Mouse (Mus musculus): ENCODE measurements around the gene Hist1h1d.
"Not testable (repeated sequence)": the region's sequence is repeated elsewhere in the genome, so short reads cannot be mapped to it uniquely, and the experiment has no call there.

DNA sequence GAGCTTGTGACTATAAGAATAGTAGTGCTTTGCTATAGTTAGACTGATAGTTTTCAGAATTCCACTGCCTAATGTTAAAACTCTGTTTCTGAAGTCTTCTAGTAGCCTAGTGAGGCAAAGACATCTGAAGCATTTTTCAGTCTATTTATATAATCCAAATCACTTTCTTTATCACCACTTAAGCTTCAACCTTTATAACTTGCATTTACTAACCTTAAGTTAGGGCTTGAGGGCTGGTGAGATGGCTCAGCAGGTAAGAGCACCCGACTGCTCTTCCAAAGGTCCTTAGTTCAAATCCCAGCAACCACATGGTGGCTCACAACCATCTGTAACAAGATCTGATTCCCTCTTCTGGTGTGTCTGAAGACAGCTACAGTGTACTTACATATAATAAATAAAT, 13.2 kb upstream of the Hist1h1d start:
- TF ChIP-seq CTCF (IDR thresholded peaks at IDR 0.05; ENCODE audit: borderline replicate concordance, control insufficient read depth, extremely low read depth, insufficient read depth, low read length, poor library complexity); POLR2A (IDR thresholded peaks at IDR 0.05; ENCODE audit: control insufficient read depth, extremely low read depth, insufficient read depth, low read length, poor library complexity): not testable (repeated sequence)

Data from thymus, adult 2 months (tissue).